Mouse (Mus musculus): ENCODE data around the gene Celf2. TPM values are rescaled to one million over a fixed set of nuclear protein-coding genes. Genes with fewer than 3 reads are reported as not detected.

Gene Celf2
- polyA plus RNA-seq, 1 experiment from 2014 or later: 57.8 TPM

DNA sequence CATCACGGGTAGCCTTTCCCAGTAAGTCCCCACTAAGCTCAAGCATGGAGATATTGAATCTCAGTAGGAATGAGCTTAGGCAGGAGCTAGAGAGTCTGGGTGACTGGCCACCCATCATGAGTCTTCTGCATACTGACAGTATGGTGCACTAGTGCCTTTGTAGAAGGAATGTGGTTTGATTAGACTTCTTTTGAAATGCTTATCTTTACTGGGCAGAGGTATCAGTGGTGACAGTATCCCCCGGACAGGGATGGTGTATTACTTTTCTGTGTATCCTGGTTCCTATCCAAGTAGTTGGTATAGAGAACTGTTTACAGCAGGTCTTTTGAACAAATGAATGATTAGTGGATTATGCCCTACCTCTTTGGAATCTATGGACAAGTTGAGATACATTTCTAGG is 973.0 kb downstream of the Celf2 start:
- no peaks in the 10 kb centered on the region for H3K9me3 ChIP-seq
- no peak overlapping the region for H3K9ac ChIP-seq
- WGBS: 39% methylated on average over 2 of the region's 2 CpGs
- no peak overlapping the region for H3K4me3 ChIP-seq
- no peak overlapping the region for H3K4me2 ChIP-seq
- no peak overlapping the region for H3K27ac ChIP-seq (replicated peaks)
- H3K27me3 ChIP-seq (replicated peaks): no peaks in the 10 kb centered on the region
- ATAC-seq (ENCODE audit: extremely low read depth, insufficient number of reproducible peaks, low FRiP score, low TSS enrichment): no peak
- peaks cover 4% of the 10 kb centered on the region for H3K36me3 ChIP-seq
- H3K4me1 ChIP-seq: peaks cover 34% of the 10 kb centered on the region

DNA sequence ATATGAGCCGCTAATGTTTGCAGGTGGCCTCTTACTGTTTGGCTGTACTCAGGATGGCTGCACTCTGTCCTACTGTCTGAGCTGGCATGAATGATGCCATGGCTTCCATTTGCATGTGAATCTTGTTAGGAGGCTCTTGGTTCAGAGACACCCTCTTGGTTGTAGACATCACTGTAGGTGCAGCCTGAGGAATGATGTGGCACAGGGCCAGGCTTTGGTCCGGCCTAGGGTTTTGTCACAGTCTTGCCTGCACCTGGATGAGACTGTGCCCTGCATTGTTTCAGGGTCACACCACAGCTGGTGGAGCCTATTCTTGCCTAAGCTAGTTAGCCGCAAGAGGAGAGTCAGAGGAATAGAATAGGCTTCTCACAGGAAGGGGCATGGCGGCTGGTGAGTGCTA is 977.0 kb downstream of the Celf2 start:
- no peaks in the 10 kb centered on the region for H3K9me3 ChIP-seq
- ATAC-seq (ENCODE audit: extremely low read depth, insufficient number of reproducible peaks, low FRiP score, low TSS enrichment): no peak
- WGBS: 76% methylated on average over 4 of the region's 4 CpGs
- H3K27ac ChIP-seq (replicated peaks): no peak overlapping the region
- no peak overlapping the region for H3K4me3 ChIP-seq
- H3K9ac ChIP-seq: no peak overlapping the region
- no peaks in the 10 kb centered on the region for H3K27me3 ChIP-seq (replicated peaks)
- H3K36me3 ChIP-seq: no peaks in the 10 kb centered on the region
- no peak overlapping the region for H3K4me2 ChIP-seq
- H3K4me1 ChIP-seq: no peaks in the 10 kb centered on the region

DNA sequence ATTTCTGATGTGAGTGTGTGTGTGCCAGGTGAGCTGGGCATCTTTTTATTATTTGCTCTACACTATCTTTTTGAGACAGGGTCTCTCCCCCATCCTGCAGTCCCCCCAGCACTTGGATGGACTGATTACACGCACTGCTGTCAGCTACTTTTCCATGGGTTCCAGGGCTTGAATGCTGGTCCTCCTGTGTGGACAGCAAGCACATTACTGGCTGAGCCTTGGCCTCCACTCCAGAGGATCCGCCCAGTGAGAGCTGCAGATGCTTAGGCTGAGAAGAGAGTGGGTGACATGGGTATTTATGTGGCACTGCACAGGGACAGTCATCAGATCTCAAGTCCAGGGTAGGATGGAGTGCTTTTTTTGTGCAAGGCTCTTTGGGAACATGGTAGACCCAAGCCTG is 981.3 kb downstream of the Celf2 start:
- no peaks in the 10 kb centered on the region for H3K9me3 ChIP-seq
- no peak for ATAC-seq (ENCODE audit: extremely low read depth, insufficient number of reproducible peaks, low FRiP score, low TSS enrichment)
- no peak overlapping the region for H3K4me2 ChIP-seq
- no peaks in the 10 kb centered on the region for H3K36me3 ChIP-seq
- H3K27ac ChIP-seq (replicated peaks): no peak overlapping the region
- no peaks in the 10 kb centered on the region for H3K27me3 ChIP-seq (replicated peaks)
- H3K9ac ChIP-seq: no peak overlapping the region
- 0 out of 2 replicates have a peak, but pooled peaks cover 11% of the 10 kb centered on the region for H3K4me1 ChIP-seq
- H3K4me3 ChIP-seq: no peak overlapping the region
- 71% methylated on average over 2 of the region's 2 CpGs for WGBS

DNA sequence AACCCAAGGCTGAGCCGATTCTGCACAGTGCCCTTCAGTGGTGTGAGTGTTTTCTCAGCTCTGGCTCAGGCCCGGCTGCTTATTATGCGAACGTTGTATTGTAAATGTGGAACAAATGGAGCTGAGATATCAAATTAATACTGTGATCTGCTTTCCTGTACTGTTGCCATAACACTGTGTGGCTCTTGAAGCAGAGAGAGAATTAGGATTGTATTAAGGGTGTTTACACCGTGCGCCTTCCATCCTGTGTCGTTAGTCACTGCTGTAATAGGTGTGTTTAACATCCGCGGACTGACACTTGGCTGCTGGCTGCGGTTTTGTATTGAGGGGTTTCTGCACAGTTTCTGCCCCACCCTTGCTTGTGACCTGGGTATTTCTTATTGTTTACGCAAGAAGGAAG is 982.5 kb downstream of the Celf2 start:
- Histone ChIP-seq H3K36me3 (no peaks in the 10 kb centered on the region), H3K27me3 (replicated peaks) (no peaks in the 10 kb centered on the region), H3K9ac (no peak overlapping the region), H3K4me2 (no peak overlapping the region), H3K27ac (replicated peaks) (no peak overlapping the region), H3K4me1 (0 out of 2 replicates have a peak, but pooled peaks cover 11% of the 10 kb centered on the region), H3K9me3 (no peaks in the 10 kb centered on the region), H3K4me3 (no peak overlapping the region)
- WGBS: 86% methylated on average over 11 of the region's 11 CpGs
- no peak for ATAC-seq (ENCODE audit: extremely low read depth, insufficient number of reproducible peaks, low FRiP score, low TSS enrichment)

DNA sequence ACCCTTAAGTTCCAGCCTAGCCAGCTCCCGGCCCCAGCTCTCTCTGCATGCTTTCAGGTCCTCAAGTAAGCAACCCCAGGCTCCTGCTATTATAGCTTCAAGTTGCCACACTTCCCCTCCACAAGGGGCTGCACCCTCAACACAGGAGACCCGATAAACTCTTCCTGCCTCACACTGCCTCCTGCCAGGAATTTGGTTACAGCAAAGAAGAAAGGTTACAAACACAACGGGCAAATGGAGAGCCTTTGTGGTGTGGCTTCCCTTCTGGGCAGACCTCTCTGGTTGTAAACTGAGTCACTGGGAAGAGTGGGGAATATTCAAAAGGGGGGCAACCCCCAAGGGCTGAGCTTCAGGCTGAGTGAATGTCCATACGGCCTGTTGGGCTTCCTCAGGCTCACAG is 983.1 kb downstream of the Celf2 start:
- Histone ChIP-seq H3K9ac (no peak overlapping the region), H3K27me3 (replicated peaks) (no peaks in the 10 kb centered on the region), H3K36me3 (no peaks in the 10 kb centered on the region), H3K4me3 (no peak overlapping the region), H3K4me2 (no peak overlapping the region), H3K27ac (replicated peaks) (no peak overlapping the region), H3K4me1 (0 out of 2 replicates have a peak, but pooled peaks cover 11% of the 10 kb centered on the region), H3K9me3 (no peaks in the 10 kb centered on the region)
- ATAC-seq (ENCODE audit: extremely low read depth, insufficient number of reproducible peaks, low FRiP score, low TSS enrichment): no peak
- WGBS: 30% methylated on average over 4 of the region's 4 CpGs

DNA sequence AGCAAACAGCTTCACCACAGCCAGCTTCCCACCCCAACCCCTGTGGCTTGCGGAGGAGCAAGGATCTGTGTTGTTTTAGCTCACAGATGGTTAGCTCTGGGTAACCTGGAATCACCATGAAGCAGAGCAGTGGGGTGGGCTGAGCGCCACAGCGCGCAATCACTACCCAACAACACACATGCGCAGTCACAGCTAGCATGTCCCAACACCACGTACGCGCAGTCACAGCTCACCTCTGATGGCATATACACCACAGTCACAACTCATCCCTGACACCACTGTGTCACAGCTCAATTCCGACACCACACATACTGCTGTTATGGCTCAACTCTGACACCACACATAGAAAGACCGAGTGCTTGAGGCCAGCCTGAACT is 985.5 kb downstream of the Celf2 start:
- Histone ChIP-seq H3K4me1 (0 out of 2 replicates have a peak, but pooled peaks cover 11% of the 10 kb centered on the region), H3K9me3 (no peaks in the 10 kb centered on the region), H3K36me3 (no peaks in the 10 kb centered on the region), H3K27ac (replicated peaks) (no peak overlapping the region), H3K4me2 (no peak overlapping the region), H3K27me3 (replicated peaks) (no peaks in the 10 kb centered on the region), H3K4me3 (no peak overlapping the region), H3K9ac (no peak overlapping the region)
- 87% methylated on average over 10 of the region's 10 CpGs for WGBS
- no peak for ATAC-seq (ENCODE audit: extremely low read depth, insufficient number of reproducible peaks, low FRiP score, low TSS enrichment)

DNA sequence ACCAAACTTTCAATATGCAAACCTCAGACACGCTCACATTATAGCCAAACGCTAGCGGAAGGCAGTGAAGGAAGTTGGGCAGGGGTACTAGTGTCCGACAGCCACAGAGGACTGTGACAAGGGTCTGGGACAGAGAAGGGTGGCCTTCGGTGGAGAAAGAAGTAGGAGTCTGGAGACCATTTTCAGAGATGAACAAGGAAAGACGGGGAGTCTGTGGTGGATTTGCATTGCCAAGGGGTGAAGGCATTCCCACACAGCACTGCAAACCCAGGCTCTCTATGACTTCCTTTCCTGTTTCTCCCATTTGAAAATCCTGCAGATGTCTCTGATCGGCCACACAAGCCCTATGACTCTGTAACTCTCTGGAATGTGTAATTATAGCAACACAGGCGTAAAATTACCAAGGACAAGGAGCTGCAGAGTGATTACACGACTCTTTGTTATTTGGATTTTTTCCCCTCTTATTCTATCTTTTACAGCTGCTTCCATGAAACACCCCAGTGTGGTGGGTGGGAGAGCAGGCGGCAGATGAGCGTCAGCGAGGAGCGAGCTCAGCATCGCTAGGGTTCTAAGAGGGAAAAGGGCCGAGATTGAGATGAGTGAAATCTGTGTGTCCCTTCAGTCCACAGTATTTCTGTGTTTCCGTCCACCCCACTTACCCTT is 986.0 kb downstream of the Celf2 start:
- no peaks in the 10 kb centered on the region for H3K27me3 ChIP-seq (replicated peaks)
- WGBS: 71% methylated on average over 16 of the region's 16 CpGs
- H3K4me2 ChIP-seq: no peak overlapping the region
- H3K9ac ChIP-seq: no peak overlapping the region
- no peak for ATAC-seq (ENCODE audit: extremely low read depth, insufficient number of reproducible peaks, low FRiP score, low TSS enrichment)
- no peaks in the 10 kb centered on the region for H3K9me3 ChIP-seq
- H3K4me1 ChIP-seq: 0 out of 2 replicates have a peak, but pooled peaks cover 11% of the 10 kb centered on the region
- no peak overlapping the region for H3K4me3 ChIP-seq
- no peaks in the 10 kb centered on the region for H3K36me3 ChIP-seq
- H3K27ac ChIP-seq (replicated peaks): no peak overlapping the region

DNA sequence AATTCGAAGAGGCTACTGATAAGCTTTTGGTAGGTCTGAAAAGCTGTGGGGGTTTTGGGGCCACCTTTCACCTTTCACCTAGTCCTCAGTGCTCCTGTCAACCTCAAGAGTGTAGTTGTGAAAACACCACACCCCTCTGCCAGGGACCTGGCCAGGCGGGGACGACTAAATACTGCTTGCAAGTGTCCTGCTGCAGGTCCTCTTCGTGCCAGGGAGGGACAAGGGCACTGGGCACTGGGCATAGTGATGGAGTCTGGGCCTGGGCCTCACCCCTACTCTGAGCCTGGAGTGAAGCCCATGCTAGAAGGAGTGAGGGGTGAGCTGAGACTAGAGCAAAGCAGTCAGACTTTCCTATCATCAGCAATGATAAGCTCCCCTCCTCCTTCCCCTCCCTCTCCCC is 987.0 kb downstream of the Celf2 start:
- Histone ChIP-seq H3K27ac (replicated peaks) (no peak overlapping the region), H3K4me1 (0 out of 2 replicates have a peak, but pooled peaks cover 11% of the 10 kb centered on the region), H3K36me3 (no peaks in the 10 kb centered on the region), H3K9ac (no peak overlapping the region), H3K9me3 (no peaks in the 10 kb centered on the region), H3K4me2 (no peak overlapping the region), H3K4me3 (no peak overlapping the region), H3K27me3 (replicated peaks) (no peaks in the 10 kb centered on the region)
- ATAC-seq (ENCODE audit: extremely low read depth, insufficient number of reproducible peaks, low FRiP score, low TSS enrichment): no peak
- WGBS: 78% methylated on average over 4 of the region's 4 CpGs

DNA sequence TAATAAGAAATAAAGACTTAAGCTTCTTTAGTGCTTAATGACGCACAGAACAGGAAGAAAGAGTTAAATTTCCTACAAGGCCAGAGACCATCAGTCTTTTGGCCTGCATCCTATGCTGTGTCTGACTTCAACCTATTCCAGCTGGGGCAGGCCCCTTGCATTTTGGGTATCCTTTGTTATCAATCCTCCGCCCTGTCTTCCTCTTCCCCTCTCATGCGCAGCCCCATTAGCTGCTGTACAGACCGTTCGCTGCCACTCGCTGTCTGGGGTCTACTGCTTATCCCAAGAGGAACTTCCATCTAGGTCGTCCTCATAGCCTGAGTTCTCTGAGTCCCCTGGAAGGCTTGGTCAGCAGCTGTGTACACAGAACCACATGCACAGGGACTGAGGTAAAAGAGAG is 996.2 kb downstream of the Celf2 start:
- Histone ChIP-seq H3K36me3 (no peaks in the 10 kb centered on the region), H3K9me3 (no peaks in the 10 kb centered on the region), H3K4me3 (no peak overlapping the region), H3K27me3 (replicated peaks) (no peaks in the 10 kb centered on the region), H3K27ac (replicated peaks) (no peak overlapping the region), H3K9ac (no peak overlapping the region), H3K4me1 (peaks cover 7% of the 10 kb centered on the region), H3K4me2 (no peak overlapping the region)
- no peak for ATAC-seq (ENCODE audit: extremely low read depth, insufficient number of reproducible peaks, low FRiP score, low TSS enrichment)
- 80% methylated on average over 7 of the region's 7 CpGs for WGBS

DNA sequence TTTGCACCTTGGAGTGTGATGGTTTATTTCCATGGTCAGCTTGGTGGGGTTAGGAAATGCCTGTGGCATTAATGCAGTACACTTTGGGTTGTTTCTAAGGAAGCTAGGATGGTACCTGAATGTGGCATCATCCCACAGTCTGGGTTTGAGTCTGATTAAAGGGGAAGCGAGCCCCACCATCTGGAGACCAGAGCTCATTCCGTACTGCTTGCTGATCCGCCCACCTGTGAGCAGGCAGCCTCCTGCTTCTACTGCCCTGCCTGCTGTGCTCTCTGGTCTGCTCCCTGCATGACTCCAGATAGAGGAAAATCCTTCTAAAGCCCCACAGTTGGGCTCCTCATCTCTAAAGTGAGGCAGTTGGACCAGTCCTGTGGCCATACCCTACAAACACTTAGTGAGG is 1002.3 kb downstream of the Celf2 start:
- Histone ChIP-seq H3K36me3 (no peaks in the 10 kb centered on the region), H3K9me3 (no peaks in the 10 kb centered on the region), H3K27ac (replicated peaks) (no peak overlapping the region), H3K27me3 (replicated peaks) (no peaks in the 10 kb centered on the region), H3K4me3 (no peak overlapping the region), H3K4me1 (no peaks in the 10 kb centered on the region), H3K4me2 (no peak overlapping the region), H3K9ac (no peak overlapping the region)
- 65% methylated on average over 3 of the region's 3 CpGs for WGBS
- ATAC-seq (ENCODE audit: extremely low read depth, insufficient number of reproducible peaks, low FRiP score, low TSS enrichment): no peak

DNA sequence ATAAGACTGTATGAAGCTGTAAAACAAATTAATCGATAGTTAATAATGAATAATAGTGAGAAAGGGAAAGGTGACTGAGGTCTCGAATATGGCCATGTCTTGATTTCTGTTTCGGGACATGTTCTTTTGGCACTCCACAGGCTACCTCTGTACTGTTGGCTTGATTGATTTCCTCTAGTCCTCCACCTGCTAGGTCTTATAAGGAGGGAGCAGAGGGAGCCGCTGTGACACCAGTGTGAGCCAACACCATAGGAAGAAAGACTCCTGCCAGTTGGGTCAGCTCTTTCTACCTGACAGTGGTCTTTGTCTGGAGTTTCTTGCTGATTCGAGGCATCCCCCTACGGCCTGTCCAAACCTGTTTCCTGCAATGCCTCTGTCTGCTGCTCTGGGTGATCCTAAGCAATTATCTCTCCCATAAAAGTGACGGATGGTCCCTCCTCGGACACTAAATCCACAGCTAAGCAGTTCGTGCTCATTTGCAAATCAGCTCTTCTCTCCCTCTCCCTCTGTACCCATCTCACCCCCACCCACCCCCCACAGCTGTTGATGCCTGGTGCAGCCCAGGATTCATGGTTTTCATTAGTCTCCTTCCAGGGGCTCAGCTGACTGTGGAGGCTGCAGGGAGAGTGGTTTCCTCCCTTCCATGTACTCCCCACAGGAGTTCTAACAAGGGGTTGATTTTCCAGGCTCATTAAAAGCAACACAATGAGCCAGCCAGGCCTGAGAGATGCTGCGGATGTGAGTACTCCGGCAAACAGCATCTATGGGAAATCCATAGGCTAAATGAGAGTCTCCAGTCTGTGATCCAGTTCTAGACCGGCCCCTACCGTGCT is 1003.2 kb downstream of the Celf2 start:
- WGBS: 73% methylated on average over 13 of the region's 13 CpGs
- no peak for ATAC-seq (ENCODE audit: extremely low read depth, insufficient number of reproducible peaks, low FRiP score, low TSS enrichment)

More for the DNA sequence above, 1003.2 kb downstream of the Celf2 start:
- Histone ChIP-seq H3K36me3 (no peaks in the 10 kb centered on the region), H3K4me1 (no peaks in the 10 kb centered on the region), H3K9me3 (peaks cover 3% of the 10 kb centered on the region; the same call in 1 of the 2 replicates), H3K27me3 (replicated peaks) (no peaks in the 10 kb centered on the region), H3K4me2 (no peak overlapping the region), H3K27ac (replicated peaks) (no peak overlapping the region), H3K4me3 (no peak overlapping the region), H3K9ac (no peak overlapping the region)
